Mouse (Mus musculus) heart, adult 2 months (tissue): ENCODE data around the gene 1700025F22Rik.
"Not testable (repeated sequence)": the region's sequence is repeated elsewhere in the genome, so short reads cannot be mapped to it uniquely, and the experiment has no call there.

Experiments used
- CTCF ChIP-seq: fragments of 200-600 bp; IDR thresholded peaks from 2 replicates; pipeline ENCODE4 v1.8.1; 2022; ENCODE audit warnings: antibody characterized with exemption, mild to moderate bottlenecking, moderate library complexity
- EP300 ChIP-seq: fragments of 200-500 bp; IDR thresholded peaks from 2 replicates; pipeline ENCODE4 v1.6.1; 2011; ENCODE audit warnings: low read depth, low read length, control low read depth; ENCODE audit not compliant: insufficient read depth

DNA sequence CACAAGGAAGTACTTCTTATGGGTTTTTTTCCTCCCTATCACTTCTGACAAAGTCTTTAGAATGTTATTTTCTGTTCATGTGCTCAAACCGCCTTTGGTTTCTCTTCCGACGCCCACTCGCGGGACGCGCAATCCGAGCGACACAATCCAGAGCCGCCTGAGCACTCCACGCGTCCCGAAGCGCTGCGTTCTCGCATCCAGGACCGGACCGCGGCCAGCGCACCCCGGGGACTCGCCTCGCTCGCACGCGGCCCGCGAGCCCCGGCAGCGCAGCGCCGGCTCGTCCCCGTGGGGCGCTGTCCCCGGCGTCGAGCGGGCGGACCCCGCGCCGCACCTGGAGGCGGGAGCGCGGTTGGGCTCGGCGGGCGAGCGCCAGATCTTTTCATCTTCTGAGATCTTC, 73.0 kb downstream of the 1700025F22Rik start:
- TF ChIP-seq EP300, CTCF: not testable (repeated sequence)
